Mouse (Mus musculus) ovary, postnatal 10 days (tissue): ENCODE data around the gene Sh2d4b.

Source experiments
- DNase-seq: peaks from one replicate; pipeline ENCODE4 v3.0.0; 2022; ENCODE audit warnings: low spot score

Gene Sh2d4b

GRCm38 (mm10) chr14:40906770-40907169, 13.7 kb upstream of the Sh2d4b start:
- no peak for DNase-seq

GRCm38 (mm10) chr14:40905813-40906212, 12.7 kb upstream of the Sh2d4b start:
- no peak for DNase-seq

- DNase-seq = no peak
Measured at GRCm38 (mm10) chr14:40902307-40903055, 9.4 kb upstream of the Sh2d4b start.

- DNase-seq = no peak
Measured at GRCm38 (mm10) chr14:40900267-40900666, 7.2 kb upstream of the Sh2d4b start.

GRCm38 (mm10) chr14:40897916-40898315, 4.8 kb upstream of the Sh2d4b start:
- DNase-seq = no peak

GRCm38 (mm10) chr14:40895681-40896080, 2.6 kb upstream of the Sh2d4b start:
- DNase-seq = no peak

- DNase-seq = peak; percentile 64
Measured at GRCm38 (mm10) chr14:40894576-40895247, 1.6 kb upstream of the Sh2d4b start.

GRCm38 (mm10) chr14:40893884-40894283, 818 bp upstream of the Sh2d4b start:
- no peak for DNase-seq

- no peak for DNase-seq
Measured at GRCm38 (mm10) chr14:40892326-40892825, 690 bp downstream of the Sh2d4b start.

GRCm38 (mm10) chr14:40891506-40891905, 1.6 kb downstream of the Sh2d4b start:
- no peak for DNase-seq

- no peak for DNase-seq
Measured at GRCm38 (mm10) chr14:40889704-40890103, 3.4 kb downstream of the Sh2d4b start.

GRCm38 (mm10) chr14:40889181-40889580, 3.9 kb downstream of the Sh2d4b start:
- DNase-seq = no peak

- DNase-seq = no peak
Measured at GRCm38 (mm10) chr14:40886428-40887202, 6.5 kb downstream of the Sh2d4b start.

- no peak for DNase-seq
Measured at GRCm38 (mm10) chr14:40885752-40886151, 7.3 kb downstream of the Sh2d4b start.

- no peak for DNase-seq
Measured at GRCm38 (mm10) chr14:40885225-40885624, 7.8 kb downstream of the Sh2d4b start.

- no peak for DNase-seq
Measured at GRCm38 (mm10) chr14:40874565-40874964, 18.5 kb downstream of the Sh2d4b start.

GRCm38 (mm10) chr14:40873961-40874360, 19.1 kb downstream of the Sh2d4b start:
- no peak for DNase-seq

GRCm38 (mm10) chr14:40870598-40870997, 22.5 kb downstream of the Sh2d4b start:
- DNase-seq = no peak

- DNase-seq = no peak
Measured at GRCm38 (mm10) chr14:40864811-40865514, 28.1 kb downstream of the Sh2d4b start.

- DNase-seq = no peak
Measured at GRCm38 (mm10) chr14:40863659-40864058, 29.4 kb downstream of the Sh2d4b start.

GRCm38 (mm10) chr14:40863022-40863421, 30.0 kb downstream of the Sh2d4b start:
- no peak for DNase-seq

GRCm38 (mm10) chr14:40852978-40853377, 40.1 kb downstream of the Sh2d4b start:
- no peak for DNase-seq
